Mouse (Mus musculus): Measurements from ENCODE around the gene Ptgr2.
"Not testable (repeated sequence)": the region's sequence is repeated elsewhere in the genome, so short reads cannot be mapped to it uniquely, and the experiment has no call there.

Ptgr2 gene

GRCm38 (mm10) chr12:84284885-84285592, at the start of gene Ptgr2:
Ptgr2 (plus strand) TSS chr12:84285232.
- DNase-seq (ENCODE audit: low read depth) = peak; percentile 90

DNA sequence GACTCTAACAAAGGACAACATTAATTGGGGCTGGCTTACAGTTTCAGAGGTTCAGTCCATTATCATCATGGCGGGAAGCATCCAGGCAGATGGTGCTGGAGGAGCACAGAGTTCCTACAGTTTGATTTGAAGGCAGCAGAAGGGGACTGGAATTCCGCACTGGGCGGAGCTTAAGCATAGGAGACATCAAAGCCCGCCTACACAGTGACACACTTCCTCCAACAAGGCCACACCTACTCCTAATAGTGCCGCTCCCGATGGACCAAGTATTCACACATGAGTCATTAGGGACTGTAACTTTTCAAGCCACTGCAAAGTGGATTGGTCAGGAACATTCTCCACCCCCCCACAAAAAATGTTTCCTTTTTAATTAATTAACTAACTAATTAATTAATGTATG, 49.5 kb upstream of the Ptgr2 start:
- DNase-seq (ENCODE audit: low read depth) = no peak

DNA sequence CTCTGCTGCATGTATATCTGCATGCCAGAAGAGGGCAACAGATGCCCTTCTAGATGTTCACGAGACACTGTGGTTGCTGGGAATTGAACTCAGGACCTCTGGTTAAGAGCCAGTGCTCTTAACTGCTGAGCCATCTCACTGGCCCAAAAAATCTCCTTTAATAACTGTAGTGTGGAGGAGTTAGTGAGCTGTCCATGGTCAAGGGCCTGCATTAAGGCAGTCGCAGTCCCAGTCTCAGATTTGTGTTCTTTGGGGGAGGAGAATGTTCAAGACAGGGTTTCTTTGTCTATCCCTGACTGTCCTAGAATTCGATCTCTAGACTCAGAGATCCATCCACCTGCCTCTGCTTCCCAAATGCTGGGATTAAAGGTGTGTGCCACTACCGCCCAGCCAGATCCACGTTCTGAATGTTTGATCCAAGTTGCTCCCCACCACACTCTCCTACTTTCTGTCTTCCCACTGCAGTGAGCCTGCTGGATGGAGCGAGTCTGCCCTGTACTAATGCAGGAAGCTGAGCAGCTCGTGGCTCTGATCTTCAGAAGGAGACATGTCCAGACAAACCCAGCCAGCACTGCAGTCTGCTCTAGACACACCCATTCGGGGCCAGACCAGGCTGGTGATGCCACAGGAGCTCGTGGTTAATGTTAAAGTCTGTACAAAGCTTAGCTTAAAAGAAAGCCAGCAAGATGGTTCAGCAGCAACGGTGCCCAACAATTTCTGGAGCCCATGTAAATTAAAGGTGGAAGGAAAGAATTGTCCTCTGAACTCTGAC, 48.9 kb upstream of the Ptgr2 start:
- DNase-seq (ENCODE audit: low read depth) = no peak

- not testable (repeated sequence) for DNase-seq (ENCODE audit: low read depth)
These were observed 48.0 kb upstream of the Ptgr2 start for GRCm38 (mm10) chr12:84237036-84237435.

DNA sequence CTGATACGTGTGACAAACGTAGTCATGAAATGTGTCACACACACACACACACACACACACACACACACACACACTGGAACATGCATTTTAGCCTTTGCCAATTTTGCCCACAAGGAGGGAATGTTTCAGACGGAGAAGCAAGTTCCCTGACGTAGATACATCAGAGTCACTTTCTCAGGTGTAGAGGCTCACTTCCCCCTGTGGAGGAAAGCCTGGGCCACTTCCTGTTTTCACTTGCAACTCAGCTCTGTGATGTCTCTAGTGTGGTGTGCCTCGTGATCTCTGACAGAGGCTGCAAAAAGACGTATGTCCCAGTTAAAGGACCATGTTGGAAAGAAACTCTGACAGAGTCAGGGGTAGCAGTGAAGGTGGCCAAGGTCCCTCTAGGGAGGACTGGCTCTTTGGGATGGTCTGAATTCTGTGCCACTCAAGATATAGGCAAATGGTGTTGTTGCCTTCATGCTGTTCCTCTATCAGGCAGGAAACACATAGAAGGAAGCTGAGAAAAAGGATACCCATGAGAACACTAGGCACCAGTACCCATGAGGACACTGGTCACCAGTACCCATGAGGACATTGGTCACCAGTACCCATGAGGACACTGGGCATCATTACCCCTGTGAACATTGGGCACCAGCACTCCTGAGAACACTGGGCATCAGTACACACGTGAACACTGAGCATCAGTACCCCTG, 41.8 kb upstream of the Ptgr2 start:
- no peak for DNase-seq (ENCODE audit: low read depth)

DNA sequence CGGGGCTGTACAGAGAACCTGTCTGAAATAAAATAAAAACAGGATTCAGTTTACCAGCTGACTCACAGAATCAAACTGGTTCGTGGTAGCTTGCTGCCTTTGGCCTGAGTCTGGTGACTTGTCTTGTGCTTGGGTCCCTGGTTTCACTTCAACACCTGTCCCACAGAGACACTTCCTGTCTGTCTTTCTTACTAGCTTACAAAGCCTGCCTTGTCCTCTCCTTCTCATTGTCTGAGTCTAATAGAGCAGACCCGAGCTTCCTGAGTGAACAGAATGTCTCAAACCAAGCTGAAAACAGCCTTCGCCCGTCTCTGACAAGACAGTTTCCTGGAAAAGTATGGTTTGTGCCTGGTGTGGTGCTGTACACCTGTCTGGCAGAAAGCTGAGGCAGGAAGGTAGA, 39.3 kb upstream of the Ptgr2 start:
- DNase-seq (ENCODE audit: low read depth) = no peak

DNA sequence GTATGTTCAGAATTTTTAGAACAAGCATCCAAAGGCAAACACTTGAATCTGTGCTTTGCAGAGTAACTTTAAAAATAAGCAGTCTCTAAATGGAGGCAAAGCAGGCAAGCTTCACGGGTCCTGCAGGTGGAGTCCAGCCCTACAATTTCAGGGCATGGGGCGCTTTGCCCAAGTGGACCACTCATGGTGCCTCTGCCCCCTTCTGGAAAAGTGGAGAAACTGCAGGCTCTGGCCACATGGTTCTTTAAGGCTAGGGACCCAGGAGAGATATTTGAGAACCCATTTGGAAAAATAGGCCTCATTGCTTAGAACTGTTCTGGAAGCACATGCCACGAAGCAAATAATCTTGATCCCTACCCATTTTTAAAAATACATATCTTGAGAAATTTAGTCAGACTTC, 35.8 kb upstream of the Ptgr2 start:
- DNase-seq (ENCODE audit: low read depth) = peak; percentile 49

DNA sequence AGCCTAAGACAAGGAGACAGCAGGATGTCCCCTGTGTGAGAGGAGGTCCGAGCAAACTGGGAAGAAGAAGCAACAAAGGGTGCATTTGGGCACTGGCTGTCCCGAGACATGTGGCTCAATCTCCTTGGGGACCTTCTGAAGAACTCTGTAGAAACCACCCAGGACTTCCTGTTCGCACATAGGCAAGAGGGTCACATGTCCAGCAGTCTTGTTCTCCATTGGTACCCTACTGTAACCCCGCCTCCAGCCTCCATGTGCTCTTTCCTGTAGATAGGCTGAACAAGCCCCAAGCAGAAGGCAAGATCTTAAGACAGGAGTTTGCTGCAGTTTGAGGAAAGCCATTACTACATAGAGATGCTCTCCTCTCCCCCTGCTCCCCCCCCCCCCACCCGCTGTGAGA, 32.2 kb upstream of the Ptgr2 start:
- DNase-seq (ENCODE audit: low read depth) = no peak

DNA sequence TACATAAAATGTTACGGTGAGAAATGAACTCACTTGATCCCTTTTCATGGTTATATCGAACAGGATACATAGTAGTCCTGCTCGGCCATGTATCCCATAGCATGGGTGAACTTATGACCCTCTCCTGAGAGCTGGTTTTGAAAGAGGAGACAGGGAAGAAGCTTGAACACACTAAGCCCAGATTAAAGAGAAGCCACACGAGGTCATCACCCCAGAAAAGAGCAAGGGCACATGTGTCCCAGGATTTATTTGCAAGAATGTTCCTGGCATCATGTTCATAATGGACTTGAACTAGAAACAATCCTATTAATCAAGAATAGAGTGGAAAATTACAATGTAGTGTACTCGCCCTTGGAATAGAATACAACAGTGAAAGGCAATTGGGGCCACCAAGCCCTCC, 30.1 kb upstream of the Ptgr2 start:
- DNase-seq (ENCODE audit: low read depth) = no peak

GRCm38 (mm10) chr12:84260363-84260762, 24.7 kb upstream of the Ptgr2 start:
- no peak for DNase-seq (ENCODE audit: low read depth)

DNA sequence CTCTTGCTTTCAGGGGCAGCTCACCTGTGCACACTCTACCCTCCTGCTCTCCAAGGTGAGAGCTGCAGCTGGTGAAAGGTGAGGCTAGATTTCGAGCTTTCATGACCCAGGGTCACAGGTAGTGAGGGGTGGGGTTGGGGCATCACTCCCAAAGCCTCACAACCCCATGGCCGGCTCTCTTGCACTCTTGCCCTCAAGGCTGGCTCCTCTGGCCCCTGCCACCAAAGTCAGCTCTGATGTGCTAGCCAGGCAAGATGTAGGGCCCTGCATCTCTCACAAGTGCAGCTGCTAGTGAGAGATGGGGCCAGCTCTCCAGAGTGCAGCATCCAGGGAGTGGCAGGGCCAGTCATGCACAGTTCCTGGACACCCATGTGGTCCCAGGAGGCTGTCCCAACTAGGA, 17.8 kb upstream of the Ptgr2 start:
- DNase-seq (ENCODE audit: low read depth) = no peak

DNA sequence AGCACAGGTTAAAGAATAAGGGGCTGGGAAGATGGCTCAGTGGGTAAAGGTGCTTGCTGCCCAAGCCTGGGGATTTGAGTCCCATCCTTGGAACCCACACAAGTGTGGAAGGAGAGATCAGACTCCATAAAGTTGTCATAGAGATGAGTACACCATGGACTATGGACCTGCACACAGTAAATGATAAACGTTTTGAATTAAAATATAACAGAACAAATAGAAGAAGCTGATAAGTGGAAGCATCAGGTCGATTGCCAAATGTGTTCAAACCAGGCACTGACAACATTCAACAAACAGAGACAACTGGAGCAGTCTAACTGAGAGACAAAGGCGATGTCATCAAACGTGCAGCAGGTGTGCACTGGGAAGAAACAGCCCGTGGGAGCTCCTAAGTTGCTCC, 11.7 kb upstream of the Ptgr2 start:
- DNase-seq (ENCODE audit: low read depth) = no peak

DNA sequence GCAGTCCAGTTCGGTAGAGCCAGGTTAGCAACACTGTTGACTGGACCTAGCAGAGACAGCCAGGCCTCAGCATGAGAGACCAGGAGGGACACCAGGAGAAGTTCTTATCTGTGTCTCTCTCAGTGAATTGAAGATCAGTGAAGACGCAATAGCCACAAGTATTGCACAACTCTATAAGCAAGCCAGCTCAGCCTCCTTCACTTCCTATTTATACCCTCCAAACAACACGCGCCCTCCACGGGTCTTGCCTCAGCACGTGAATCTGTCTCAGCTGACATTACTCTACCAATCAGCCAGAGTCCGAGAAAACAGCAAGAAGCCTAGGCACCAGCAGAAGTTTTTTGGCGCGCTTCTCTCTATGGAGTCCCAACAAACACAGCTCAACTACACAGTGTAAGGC, 9.7 kb upstream of the Ptgr2 start:
- no peak for DNase-seq (ENCODE audit: low read depth)

- DNase-seq (ENCODE audit: low read depth) = peak; percentile 6
These were observed 8.7 kb upstream of the Ptgr2 start for GRCm38 (mm10) chr12:84276288-84276687.

DNA sequence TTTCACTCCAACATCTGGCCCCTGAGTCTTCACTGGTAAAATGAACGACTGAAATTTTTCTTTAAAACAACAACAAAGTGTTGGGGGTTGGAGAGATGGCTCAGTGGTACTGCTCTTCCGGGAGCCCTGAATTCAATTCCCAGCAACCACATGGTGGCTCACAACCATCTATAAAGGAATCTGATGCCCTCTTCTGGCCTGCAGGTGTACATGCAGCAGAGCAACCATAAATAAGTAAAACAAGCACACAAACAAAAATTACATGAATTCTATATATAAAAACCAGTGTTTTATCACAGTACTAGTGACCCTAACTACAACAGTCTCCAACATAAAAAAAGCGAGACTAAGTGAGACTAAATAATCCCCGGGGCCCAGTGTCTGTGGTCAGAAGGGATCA, 8.2 kb upstream of the Ptgr2 start:
- no peak for DNase-seq (ENCODE audit: low read depth)

DNA sequence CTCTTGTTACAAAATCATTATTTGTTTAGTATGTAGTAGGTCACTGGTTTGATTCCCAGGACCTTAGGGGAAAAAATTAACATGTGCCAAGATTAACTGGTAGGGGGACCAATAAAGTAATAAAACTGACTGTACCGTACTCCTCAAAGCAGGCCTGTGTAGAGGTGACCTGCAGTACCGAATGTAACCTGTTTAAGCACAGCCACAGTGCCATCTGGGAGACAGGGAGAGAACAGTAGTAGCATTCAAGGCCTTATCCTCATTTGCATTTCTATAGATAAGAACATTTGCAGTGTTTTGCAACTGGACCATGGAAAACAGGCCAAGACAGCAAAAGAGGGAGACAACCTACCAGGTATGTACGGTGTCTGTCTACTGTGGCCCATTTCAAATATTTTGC, 7.2 kb upstream of the Ptgr2 start:
- no peak for DNase-seq (ENCODE audit: low read depth)

- peak; percentile 51 for DNase-seq (ENCODE audit: low read depth)
These were observed 6.1 kb upstream of the Ptgr2 start for GRCm38 (mm10) chr12:84278901-84279300.

- DNase-seq (ENCODE audit: low read depth) = no peak
These were observed 641 bp upstream of the Ptgr2 start for GRCm38 (mm10) chr12:84284391-84284790.

GRCm38 (mm10) chr12:84285593-84285968, 549 bp downstream of the Ptgr2 start:
- DNase-seq (ENCODE audit: low read depth) = no peak

GRCm38 (mm10) chr12:84288461-84288860, 3.4 kb downstream of the Ptgr2 start:
- DNase-seq (ENCODE audit: low read depth) = peak; percentile 14

GRCm38 (mm10) chr12:84297851-84298250, 12.8 kb downstream of the Ptgr2 start:
- DNase-seq (ENCODE audit: low read depth) = no peak

GRCm38 (mm10) chr12:84299265-84299664, 14.2 kb downstream of the Ptgr2 start:
- no peak for DNase-seq (ENCODE audit: low read depth)

GRCm38 (mm10) chr12:84304101-84304500, 19.1 kb downstream of the Ptgr2 start:
- no peak for DNase-seq (ENCODE audit: low read depth)
